Mouse (Mus musculus) left cerebral cortex, postnatal 14 days (tissue): ENCODE results near the gene Pam16. TPM values are rescaled to one million over a fixed set of nuclear protein-coding genes. Genes with fewer than 3 reads are reported as not detected.
A peak's percentile ranks its signal among the peaks of the same experiment; 100 is the strongest.

Experiments
- DNase-seq, 2 experiments: peaks; one replicate each; pipeline ENCODE4 v3.0.0; 2021 to 2022; ENCODE audit warnings: low spot score in 2 of 2, mixed read lengths in 1 of 2
- intact Hi-C: fragments of 180-260 bp; cut with DNase I; formaldehyde crosslinking; loops from one replicate; pipeline ENCODE4 v1.15.1; 2025
- total RNA-seq, 2 experiments: library from RNA; stranded (reverse); gene quantifications; 2 replicates each; pipeline ENCODE4 v1.2.3; 2021

Pam16 gene
- total RNA-seq, 2 experiments from 2014 or later, result 81.6 to 82.8 TPM

- DNase-seq, result no peak
- intact Hi-C loops, result no loop called here
Observed at GRCm38 (mm10) chr16:4616829-4617228, 8.0 kb downstream of the Pam16 start.

- DNase-seq, result no peak
- intact Hi-C loops, result no loop called here
Observed at GRCm38 (mm10) chr16:4615297-4615696, 9.5 kb downstream of the Pam16 start.

- intact Hi-C loops, result no loop called here
- DNase-seq, result no peak
Observed at GRCm38 (mm10) chr16:4614639-4615038, 10.1 kb downstream of the Pam16 start.

GRCm38 (mm10) chr16:4613736-4614135 lies 11.1 kb downstream of the Pam16 start:
- DNase-seq, result no peak
- intact Hi-C loops, result no loop called here

GRCm38 (mm10) chr16:4611676-4612075 lies 13.1 kb downstream of the Pam16 start:
- DNase-seq, result no peak
- intact Hi-C loops, result no loop called here

DNA sequence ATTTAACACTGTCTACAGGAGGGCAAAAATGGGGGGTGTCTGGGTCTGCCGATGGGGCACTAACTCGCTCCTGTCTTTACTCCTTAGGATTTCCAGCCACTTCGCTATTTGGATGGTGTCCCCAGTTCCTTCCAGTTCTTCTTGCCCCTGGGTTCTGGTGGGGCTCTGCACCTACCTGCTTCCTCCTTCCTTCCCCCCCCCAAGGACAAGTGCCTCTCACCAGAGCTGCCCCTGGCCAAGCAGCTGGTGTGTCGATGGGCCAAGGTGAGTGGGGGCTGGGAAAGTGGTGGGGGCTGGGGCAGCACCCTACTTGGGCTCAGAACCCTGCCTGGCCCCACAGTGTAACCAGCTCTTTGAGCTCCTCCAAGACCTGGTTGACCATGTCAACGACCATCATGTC lies 13.6 kb downstream of the Pam16 start:
- intact Hi-C loops, result no loop called here
- DNase-seq, result no peak

GRCm38 (mm10) chr16:4608532-4609059 lies 16.2 kb downstream of the Pam16 start:
- intact Hi-C loops, result loop anchor here (5.0 kb wide), 2 partner anchors 56 to 121 kb away; no protein-coding TSS in a partner anchor
- no peak for DNase-seq

DNA sequence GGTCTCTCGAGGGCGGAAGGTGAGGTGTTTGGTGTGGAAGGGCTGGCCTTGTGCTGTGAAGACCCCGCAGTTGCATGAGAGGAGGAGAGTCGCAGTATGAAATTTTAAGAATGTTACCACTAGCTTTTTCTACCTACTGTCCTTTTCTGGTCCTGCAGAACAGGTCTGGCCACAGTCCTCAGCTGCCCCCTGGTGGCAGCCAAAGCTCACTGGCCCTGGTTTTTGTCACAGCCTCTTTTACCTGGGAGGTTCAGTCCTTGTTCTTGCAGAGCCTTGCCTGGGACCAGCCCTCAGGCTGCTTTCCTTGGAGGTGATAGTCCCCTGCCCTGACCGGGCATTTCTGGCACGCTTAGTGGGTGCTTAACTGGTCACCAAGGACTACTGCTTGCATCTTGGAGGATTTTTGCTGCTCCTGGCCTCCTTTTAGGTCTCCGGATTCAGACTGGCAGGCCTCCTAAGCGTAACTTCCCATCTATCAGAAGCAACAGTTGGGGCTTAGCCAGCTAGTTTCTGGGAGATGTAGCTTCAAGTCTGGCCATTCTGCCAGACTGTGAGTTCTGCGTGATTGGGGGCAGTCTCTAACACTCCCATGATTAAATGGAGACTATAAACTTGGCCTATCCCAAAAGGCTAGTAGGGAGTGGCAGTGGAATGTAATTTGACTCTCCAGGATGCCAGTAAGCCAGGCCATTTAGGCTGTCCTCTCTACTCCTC lies 16.8 kb downstream of the Pam16 start:
- peak; percentile 82 to 85 for DNase-seq

GRCm38 (mm10) chr16:4606431-4607084 lies 18.2 kb downstream of the Pam16 start:
- intact Hi-C loops, result loop anchor here (2.0 to 5.0 kb wide), 3 partner anchors 40 to 119 kb away; no protein-coding TSS in a partner anchor
- peak in 1 of 2 experiments; percentile 33 for DNase-seq

More for the DNA sequence above, 16.8 kb downstream of the Pam16 start:
- intact Hi-C loops, result loop anchor here (2.0 to 5.0 kb wide), 3 partner anchors 41 to 121 kb away; no protein-coding TSS in a partner anchor

GRCm38 (mm10) chr16:4605514-4606131 lies 19.2 kb downstream of the Pam16 start:
- intact Hi-C loops, result loop anchor here (2.0 to 5.0 kb wide), 3 partner anchors 39 to 118 kb away; no protein-coding TSS in a partner anchor
- DNase-seq, result no peak

- intact Hi-C loops, result no loop called here
- no peak for DNase-seq
Observed at GRCm38 (mm10) chr16:4604293-4604837, 20.4 kb downstream of the Pam16 start.

- intact Hi-C loops, result no loop called here
- DNase-seq, result no peak
Observed at GRCm38 (mm10) chr16:4603453-4603837, 21.3 kb downstream of the Pam16 start.

DNA sequence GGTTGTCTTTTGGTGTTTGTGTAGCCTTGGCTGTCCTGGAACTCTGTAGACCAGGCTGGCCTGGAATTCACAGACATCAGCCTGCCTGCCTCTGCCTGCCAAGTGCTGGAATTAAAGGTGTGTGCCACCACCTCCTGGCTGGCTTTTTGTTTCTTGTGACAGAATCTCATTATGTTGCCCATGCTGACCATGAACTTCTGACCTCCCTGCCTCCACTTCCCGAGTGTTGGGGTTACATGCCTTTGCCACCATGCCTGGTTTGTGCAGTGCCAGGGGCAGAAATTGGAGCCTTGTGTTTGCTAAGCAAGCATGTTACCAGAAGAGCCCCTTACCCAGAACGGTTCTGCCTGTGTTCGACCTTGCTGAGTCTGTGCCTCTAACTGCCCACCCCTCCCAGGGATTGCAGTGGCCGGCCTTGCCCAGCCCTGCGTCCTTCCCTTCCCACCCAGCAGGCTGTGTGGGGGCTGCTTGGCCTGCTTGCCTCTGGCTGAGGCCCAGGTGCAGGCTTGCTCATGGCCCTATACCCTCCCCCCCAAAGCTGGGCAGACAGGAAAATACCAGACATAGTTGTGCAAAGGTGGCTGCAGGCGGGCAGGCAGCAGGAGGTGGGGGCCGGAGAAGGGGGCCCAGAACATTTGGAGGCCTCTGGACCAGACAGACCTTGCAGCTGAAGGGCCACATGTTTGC lies 21.9 kb downstream of the Pam16 start:
- DNase-seq, result no peak
- intact Hi-C loops, result no loop called here

GRCm38 (mm10) chr16:4602189-4602588 lies 22.6 kb downstream of the Pam16 start:
- DNase-seq, result no peak
- intact Hi-C loops, result no loop called here

- no peak for DNase-seq
- intact Hi-C loops, result no loop called here
Observed at GRCm38 (mm10) chr16:4600701-4601310, 24.0 kb downstream of the Pam16 start.

- no peak for DNase-seq
- intact Hi-C loops, result no loop called here
Observed at GRCm38 (mm10) chr16:4599616-4600015, 25.2 kb downstream of the Pam16 start.

GRCm38 (mm10) chr16:4598891-4599543 lies 25.8 kb downstream of the Pam16 start:
- no peak for DNase-seq
- intact Hi-C loops, result no loop called here

- intact Hi-C loops, result no loop called here
- no peak for DNase-seq
Observed at GRCm38 (mm10) chr16:4598041-4598440, 26.7 kb downstream of the Pam16 start.
